Mouse (Mus musculus) cerebellum, adult 2 months (tissue): ENCODE data around the gene H2-T24.

ENCODE experiments used
- CTCF ChIP-seq: fragments of 200-500 bp; IDR thresholded peaks from 2 replicates; pipeline ENCODE4 v1.5.1; 2011; ENCODE audit warnings: low read depth, mild to moderate bottlenecking, control low read depth, low read length, moderate library complexity, borderline replicate concordance; ENCODE audit not compliant: insufficient read depth
- POLR2A ChIP-seq: fragments of 200-500 bp; IDR thresholded peaks from 2 replicates; pipeline ENCODE4 v1.6.1; 2011; ENCODE audit warnings: low read length, control low read depth, borderline replicate concordance; ENCODE audit not compliant: insufficient read depth

- TF ChIP-seq CTCF (no peak), POLR2A (no peak)
Observed at GRCm38 (mm10) chr17:36025197-36025596, 4.8 kb upstream of the H2-T24 start.
